Mouse (Mus musculus) megakaryocyte, embryonic 14.5 days (primary cell): ENCODE data around the gene Osm.

Source experiments
- FLI1 ChIP-seq: IDR thresholded peaks from 2 replicates; pipeline ENCODE4 v1.6.1; 2012; ENCODE audit warnings: low read length, inconsistent platforms, mixed read lengths
- GATA1 ChIP-seq: IDR thresholded peaks from 3 replicates; pipeline ENCODE4 v1.6.1; 2012; ENCODE audit warnings: mixed read lengths, low read length, inconsistent platforms, borderline replicate concordance

DNA sequence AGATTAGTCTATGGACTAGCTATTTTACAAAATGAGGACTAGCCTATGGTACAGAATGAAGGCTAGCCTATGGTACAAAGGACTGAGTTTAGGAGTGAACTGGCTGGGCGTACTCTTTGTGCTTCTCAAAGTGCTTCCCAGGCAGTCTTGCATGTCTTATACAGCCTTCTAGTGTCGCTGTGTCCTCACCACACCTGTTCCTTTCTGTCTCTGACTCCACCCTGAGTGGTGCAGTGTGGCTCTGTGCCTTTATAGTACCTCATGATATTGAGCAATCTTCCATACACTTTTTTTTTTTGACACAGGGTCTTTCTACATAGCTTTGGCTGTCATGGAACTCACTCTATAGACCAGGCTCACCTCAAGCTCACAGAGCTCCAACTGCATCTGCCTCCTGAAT is 4.8 kb upstream of the Osm start:
- TF ChIP-seq GATA1 = no peak
- TF ChIP-seq FLI1 = no peak
